Mouse (Mus musculus): ENCODE measurements at regions not wholly inside any gene's neighbourhood (a gene's known extent, or its start where the extent isn't known, plus 50 kb on each side); places are given as distances from the start of the nearest gene placed in this dataset.

DNA sequence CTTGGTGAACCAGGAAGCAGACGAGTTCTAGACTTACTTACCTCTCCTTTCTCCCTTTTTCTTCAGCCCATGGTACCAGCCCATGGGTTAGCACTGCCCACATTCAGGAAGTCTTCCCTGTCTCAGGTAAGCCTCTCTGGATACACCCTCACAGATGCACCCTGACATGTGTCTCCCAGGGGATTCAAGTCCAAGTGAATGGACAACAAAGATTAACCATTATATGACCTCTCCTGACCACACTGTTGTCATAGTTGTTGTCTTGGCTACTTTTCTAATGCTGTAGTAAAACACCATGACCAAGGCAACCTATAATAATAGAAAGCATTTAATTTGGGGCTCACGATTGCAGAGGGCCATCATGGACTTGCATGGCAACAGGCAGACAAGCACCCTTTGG is 98.8 kb upstream of the Vash1 start:
- DNase-seq (ENCODE audit: low spot score): no peak

DNA sequence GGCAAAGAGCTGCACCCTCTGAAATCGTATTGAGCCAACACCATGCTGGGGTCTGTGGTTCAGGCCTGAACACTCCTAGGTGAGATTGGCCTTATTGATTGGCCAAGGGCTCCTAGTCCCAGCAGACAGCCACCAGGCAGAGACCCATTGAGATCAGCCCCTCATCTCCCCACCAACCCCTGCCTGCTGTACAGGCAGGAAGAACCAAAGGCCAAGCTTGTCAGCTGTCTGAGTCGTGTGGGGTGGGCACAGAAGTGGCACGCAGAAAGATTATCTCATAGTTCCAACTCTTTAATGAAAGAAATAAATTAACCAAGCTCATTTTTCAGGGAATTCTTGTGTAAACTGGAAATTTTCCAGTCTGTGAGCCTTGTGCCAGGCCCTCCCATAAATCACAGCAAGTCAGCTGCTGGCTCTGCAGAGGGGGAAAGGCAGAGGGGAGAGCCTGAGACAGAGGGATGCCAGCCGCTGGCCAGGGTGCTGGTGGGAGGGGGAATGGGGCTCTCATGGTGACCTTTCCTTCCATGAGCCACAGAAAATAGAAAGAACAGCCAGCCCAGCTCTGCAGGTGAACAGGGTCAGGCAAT is 98.3 kb upstream of the Vash1 start:
- no peak for DNase-seq (ENCODE audit: low spot score)

DNA sequence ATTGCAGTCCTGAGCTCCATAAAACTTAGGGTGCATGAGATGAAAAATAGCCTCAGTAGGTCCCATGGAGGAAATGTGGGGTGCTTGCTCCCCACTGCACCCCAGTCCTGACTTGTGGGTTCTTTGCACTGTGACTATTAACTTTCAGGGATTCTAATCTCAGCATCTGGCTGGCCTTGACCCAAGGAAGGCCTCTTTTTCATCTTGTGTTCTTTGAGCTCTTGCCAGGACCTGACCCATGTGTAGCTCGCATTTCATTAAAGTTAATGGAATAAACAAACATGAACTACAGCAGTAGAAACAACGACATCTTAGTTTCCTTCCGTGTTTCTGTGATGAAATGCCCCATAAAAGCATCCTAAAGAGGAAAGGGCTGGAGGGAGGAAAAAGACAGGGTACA is 96.4 kb upstream of the Vash1 start:
- DNase-seq (ENCODE audit: low spot score): no peak

DNA sequence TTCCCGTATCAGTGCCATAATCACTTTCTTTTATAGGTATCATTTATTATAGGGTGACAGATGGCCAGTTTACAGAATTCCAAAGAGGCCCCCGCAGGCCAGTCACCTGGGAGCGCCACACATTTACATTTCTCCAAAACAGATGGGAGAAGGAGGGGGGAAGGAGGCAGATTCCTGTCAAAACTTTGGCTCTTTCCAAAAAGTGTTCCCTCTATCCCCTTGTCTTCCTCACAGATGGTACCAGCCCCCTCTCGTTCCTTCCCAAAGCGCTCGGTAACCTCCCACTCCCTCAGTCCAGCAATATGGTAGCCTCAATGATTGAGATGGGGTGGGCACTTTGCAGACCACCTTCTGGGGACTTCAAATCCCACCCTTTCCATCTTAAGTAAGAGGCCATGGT is 90.5 kb upstream of the Vash1 start:
- DNase-seq (ENCODE audit: low spot score): no peak

DNA sequence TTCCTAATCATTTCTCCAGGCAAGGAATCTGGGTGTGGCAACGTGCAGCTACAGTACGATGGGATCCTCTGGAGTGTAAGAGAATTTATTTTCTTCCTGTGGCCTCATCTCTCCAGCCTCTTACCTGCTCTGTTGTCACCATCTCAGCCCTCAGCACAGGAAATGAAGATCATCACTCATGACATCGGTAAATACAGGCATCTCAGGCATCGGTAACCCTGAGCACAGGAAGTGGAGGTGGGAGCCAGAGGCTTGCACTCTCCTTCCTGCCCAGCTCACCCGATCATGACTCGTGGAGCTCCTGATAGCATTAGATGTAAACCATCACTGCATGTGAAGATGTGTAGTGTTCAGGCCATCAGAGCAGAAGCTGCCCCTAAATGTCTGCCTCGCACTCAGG is 86.0 kb upstream of the Vash1 start:
- DNase-seq (ENCODE audit: low spot score): no peak

DNA sequence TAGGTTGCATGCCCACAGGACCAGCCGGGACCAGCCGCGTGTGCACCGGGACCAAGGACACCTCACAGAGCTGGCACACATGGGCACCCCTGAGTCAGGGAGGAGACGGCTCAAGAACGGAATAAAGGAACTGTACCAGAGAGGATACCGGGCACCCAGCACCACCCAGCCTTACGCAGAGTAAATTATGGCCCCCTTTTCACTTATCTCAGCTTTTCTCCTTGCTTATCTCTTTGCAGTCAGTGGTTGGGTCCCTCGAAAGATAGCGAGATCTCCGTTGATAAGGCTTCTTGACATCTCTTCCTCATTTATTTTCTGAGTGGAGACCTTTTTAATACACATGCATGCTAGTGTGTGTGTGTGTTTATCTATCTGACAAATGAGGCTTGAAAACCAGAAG is 83.9 kb upstream of the Vash1 start:
- no peak for DNase-seq (ENCODE audit: low spot score)

DNA sequence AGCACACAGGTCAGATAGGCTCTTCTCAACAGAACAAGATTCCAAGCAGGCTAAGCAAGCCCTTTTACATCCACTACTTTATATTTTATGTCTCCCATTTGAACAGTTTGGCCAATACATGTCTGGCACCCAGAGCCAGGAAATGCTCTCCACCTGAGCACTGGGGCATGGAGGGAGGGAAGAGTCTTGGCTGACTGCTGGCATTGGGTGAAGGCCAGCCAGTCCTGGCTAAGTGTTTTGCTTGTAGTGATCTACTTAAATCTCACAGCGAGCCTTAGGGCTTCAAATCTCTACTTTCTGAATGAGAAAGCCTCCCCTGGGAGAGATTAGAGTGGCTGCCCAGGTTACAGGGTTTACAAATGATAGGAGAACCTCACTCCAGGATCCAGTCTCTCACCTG is 78.5 kb upstream of the Vash1 start:
- no peak for DNase-seq (ENCODE audit: low spot score)

DNA sequence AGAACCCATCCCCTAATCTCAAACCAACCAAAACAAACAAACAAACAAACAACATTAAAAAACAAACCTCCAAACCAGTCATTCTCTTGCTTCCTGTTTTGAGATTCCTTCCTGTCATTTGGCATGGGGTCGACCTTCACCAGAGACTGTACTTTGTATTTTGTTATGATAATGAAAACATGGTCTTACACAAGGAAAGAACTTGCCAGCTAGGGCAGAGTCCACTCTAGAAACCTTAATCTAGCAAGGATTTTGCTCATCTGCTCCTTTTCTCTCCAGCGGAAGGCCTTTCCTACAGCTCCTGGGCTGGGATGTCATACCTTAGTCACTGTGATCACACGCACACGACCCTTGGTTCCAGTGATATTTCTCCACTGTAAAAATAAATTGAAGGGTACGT is 75.0 kb upstream of the Vash1 start:
- no peak for DNase-seq (ENCODE audit: low spot score)

DNA sequence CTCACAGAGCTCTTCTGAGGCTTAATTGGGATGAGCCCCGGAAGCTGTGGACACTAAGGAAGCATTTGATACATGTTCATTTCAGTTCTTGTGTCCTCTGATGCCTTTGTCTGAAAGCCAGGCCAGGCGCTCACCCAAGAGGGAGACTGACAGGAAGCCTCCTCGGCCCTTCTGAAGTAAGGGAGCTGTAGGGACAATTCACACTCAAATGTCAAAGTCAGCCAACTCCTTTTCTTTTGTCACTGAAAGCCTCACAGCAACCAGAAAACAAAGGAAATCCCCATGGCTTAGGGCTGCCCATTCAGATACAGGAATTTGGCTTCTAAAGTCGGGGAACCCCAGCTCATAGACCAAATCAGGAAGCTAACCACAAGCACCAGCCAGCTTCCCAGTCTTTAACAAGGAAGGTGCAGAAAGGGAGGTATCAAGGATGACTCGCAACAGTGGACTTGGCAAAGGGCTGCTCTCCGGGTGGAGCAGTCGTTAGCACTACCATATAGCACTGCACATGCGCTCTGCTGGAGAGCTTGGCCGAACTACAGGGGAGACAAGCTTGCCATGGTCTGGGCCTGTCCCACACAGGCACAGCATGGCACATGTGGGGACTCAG is 66.0 kb upstream of the Vash1 start:
- DNase-seq (ENCODE audit: low spot score): no peak

DNA sequence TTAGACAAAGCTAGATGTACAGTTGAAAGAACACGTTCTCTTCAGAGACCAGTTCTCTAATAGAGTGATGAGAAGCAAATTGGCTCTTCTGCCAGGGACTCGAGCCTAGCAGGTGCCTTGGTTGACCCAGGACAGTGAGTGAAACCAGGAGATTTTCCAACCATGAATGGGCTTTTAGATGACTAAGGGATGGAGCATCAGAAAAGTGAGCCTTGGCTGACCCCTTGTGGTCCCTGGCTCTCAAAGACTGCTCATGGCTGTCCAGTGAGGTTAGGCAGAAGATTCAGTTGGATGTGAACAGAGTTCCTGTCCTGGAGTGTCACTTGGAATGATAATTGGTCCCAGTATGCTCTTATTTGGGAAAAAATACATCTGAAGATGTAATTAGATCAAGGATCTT is 64.3 kb upstream of the Vash1 start:
- peak; percentile 60 for DNase-seq (ENCODE audit: low spot score)

DNA sequence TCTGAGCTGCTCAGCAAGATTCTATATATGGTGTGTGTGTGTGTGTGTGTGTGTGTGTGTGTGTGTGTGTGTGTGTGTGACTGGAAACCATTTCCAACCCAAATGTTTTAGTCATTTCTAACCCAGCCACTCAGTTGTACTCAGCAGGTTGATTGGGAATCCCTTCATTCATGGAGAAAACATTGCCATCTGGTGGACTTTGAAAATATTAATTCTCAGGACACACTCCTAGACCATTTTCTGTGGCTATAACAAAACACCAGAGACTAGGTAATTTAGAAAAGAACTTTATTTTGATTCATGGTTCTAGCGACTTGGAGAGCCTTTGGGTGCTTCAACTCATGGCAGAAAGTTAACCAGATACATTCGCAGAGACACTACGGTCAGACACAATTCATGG is 62.2 kb upstream of the Vash1 start:
- no peak for DNase-seq (ENCODE audit: low spot score)

DNA sequence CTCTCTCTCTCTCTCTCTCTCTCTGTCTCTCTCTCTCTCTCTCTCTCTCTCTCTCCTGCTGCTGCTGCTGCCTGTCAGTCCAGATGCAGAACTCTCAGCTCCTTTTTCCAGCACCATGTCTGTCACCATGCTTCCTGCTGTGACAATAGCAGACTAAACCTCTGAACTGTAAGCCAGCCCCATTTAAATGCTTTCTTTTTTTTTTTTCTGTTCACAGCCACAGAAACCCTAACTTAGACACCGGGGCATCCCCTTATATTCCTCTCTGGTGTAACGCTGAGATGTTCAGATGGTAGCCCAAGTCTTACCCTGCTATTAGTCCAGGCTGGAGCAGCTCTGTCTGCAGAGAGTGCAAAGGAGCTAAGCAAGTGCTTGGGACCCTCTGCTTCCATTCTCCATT is 54.3 kb upstream of the Vash1 start:
- DNase-seq (ENCODE audit: low spot score): no peak

DNA sequence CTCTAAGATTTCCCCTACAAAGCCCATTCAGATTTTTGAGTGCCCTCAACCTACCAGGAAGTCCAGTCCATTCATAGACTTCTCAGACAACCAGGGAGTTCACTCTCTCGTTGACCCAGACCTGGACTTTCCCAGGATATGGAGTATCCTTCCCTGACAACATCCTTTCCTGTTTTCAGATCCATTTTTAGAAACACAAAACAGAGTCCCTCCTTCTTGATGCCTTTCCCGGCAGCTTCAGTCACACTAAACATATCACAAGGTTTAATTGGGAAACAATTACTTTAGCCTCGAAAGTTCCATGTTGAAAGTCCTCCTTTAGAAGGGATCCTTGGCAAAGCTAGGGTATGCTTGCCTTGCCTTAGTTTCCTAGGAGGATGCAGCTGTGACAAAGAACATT is 51.8 kb upstream of the Vash1 start:
- no peak for DNase-seq (ENCODE audit: low spot score)

DNA sequence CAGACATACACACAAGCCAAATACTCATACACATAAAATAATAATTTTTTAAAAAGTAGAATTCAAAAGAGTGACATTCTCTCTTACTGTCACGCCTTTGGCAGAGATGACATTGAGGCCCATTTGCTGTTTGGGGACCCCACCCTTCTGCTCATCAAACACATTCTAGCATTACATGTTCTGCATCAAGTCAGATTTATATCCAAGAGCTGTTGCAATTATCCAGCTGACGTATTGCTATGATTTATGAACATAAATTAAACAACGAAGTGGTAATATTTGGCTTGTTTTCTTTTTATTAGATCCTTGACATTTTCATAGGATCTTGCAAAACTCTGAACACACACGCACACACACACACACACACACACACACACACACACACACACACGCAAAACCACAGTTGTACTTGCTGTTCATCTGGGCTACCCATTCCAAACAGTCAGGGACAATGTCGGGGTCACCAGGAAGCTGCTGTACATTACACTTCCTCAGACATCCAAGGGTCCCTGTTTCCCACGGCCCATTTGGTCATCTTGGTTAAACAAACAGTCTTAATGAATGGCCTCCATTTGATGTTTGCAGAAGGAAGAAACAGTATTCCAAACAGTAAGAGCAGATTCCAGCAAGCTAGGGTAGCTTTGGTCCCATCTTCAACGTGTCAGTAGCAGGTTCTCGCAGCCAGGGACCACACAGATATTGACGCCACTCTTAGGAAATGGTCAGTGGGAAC is 50.3 kb upstream of the Vash1 start:
- no peak for DNase-seq (ENCODE audit: low spot score)

All from gastrocnemius, adult 18-20 months (tissue).